8 mouse cellular contexts compared by ENCODE assay signal in the genomic region with DNA sequence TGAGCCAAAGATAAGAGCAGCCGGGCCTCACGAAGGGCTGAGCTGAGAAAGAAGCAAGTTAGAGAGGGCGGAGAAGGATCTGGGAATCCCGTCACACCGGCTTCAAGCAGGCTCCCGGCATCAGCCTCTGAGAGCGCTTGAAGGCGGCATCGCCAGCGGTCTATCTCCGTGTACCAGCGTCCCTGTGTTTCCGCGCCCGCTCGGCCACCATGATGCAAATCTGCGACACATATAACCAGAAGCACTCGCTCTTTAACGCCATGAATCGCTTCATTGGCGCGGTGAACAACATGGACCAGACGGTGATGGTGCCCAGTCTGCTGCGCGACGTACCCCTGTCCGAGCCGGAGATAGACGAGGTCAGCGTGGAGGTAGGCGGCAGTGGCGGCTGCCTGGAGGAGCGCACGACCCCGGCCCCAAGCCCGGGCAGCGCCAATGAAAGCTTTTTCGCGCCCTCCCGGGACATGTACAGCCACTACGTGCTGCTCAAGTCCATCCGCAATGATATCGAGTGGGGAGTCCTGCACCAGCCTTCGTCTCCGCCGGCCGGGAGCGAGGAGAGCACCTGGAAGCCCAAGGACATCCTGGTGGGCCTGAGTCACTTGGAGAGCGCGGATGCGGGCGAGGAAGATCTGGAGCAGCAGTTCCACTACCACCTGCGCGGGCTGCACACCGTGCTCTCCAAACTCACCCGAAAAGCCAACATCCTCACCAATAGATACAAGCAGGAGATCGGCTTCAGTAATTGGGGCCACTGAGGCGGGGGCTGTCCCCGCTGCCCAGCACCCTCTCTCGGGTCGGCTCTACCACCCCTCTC. TPM values are rescaled to one million over a fixed set of nuclear protein-coding genes. Genes with fewer than 3 reads are reported as not detected.
DNase-seq lines count a peak whose midpoint lies in the region; ATAC-seq and TF ChIP-seq lines count a peak whose summit lies in the region.

No protein-coding gene starts in this region.

- no peaks in the 10 kb centered on the region for H3K27me3 ChIP-seq in E14TG2a.4 (ENCODE audit: insufficient read depth, low read length)
- no peaks in the 10 kb centered on the region for H3K27me3 ChIP-seq in erythroblast, embryonic 14.5 days (ENCODE audit: control insufficient read depth)

- H3K36me3 ChIP-seq in E14TG2a.4 (ENCODE audit: insufficient read depth, low read length) (no peaks in the 10 kb centered on the region), macrophage (ENCODE audit: inconsistent target) (no peaks in the 10 kb centered on the region)
- peaks cover 20% of the 10 kb centered on the region for H3K36me3 ChIP-seq in erythroblast, embryonic 14.5 days (ENCODE audit: control insufficient read depth)

- peaks cover 7% of the 10 kb centered on the region; the same call in 1 of the 2 replicates for H3K4me1 ChIP-seq in E14TG2a.4 (replicated peaks; ENCODE audit: low read depth, low read length)
- peaks cover 40% of the 10 kb centered on the region for H3K4me1 ChIP-seq in erythroblast, embryonic 14.5 days (ENCODE audit: control insufficient read depth)

- DNase-seq in adrenal gland, postnatal 14 days: peak; percentile 35
- peak; percentile 38 to 49 for DNase-seq in heart, postnatal 36 days
- DNase-seq in layer of hippocampus, postnatal 10 days (ENCODE audit: low spot score in 2 of 2): peak; percentile 40 to 50
- DNase-seq in spleen, adult 12 weeks (ENCODE audit: low spot score): peak; percentile 9

- TF ChIP-seq CTCF in E14TG2a.4 (conservative IDR thresholded peaks at IDR 0.05; ENCODE audit: low read length): no peak

- H3K4me3 ChIP-seq in E14TG2a.4 (replicated peaks; ENCODE audit: low read length) (peak overlapping the region; percentile 80), macrophage (ENCODE audit: inconsistent target) (peak overlapping the region; percentile 64)
- H3K4me3 ChIP-seq in erythroblast, embryonic 14.5 days (replicated peaks): peak overlapping the region; percentile 93

- no peaks in the 10 kb centered on the region; the same call in 1 of the 2 replicates for H3K9me3 ChIP-seq in E14TG2a.4 (ENCODE audit: low read length)
- H3K9me3 ChIP-seq in erythroblast, embryonic 14.5 days (ENCODE audit: control insufficient read depth, low read length): peaks cover 10% of the 10 kb centered on the region

- 17% methylated on average over 41 of the region's 61 CpGs for WGBS in macrophage (ENCODE audit: missing documents)

- H3K79me2 ChIP-seq in macrophage (ENCODE audit: inconsistent target): peaks cover 28% of the 10 kb centered on the region

- intact Hi-C loops in heart, postnatal 36 days (cut with DNase I): loop anchor here (5.0 to 10.0 kb wide), 5 partner anchors 39 to 949 kb away; partner anchors contain the start of genes Rpgr and Tspan7

- ATAC-seq in megakaryocyte progenitor cell, adult 5-6 weeks (replicated peaks; ENCODE audit: poor library complexity): no peak

- H3K27ac ChIP-seq in macrophage: peak overlapping the region; percentile 91

RNA-seq across cellular contexts. Expression of gene Mid1ip1, which starts 3.4 kb away (rescaled TPM):
- 63.9 and 64.5 TPM in 2 replicates for total RNA-seq in adrenal gland, postnatal 14 days (2021)
- polyA plus RNA-seq in erythroblast, embryonic 14.5 days (2012): 15.7 and 22.5 TPM in 2 replicates
- 100 to 1,000 TPM; 131 to 139 TPM for total RNA-seq in heart, postnatal 36 days (2021)
- 10 to 100 TPM; 63.9 to 69.0 TPM for total RNA-seq in layer of hippocampus, postnatal 10 days (2021)
- 10 to 100 TPM in 8 of 26 experiments, 1 to 10 TPM in 18; 3.8 to 22.1 (median 8.3) TPM for total RNA-seq in macrophage (2018; cell fraction: chromatin; rRNA removed)
- total RNA-seq in macrophage (2018; cell fraction: cytosol; rRNA removed): 100 to 1,000 TPM in 2 of 26 experiments, 10 to 100 TPM in 24; 36.4 to 103 (median 54.8) TPM
- 10 to 100 TPM; 15.3 to 75.8 (median 27.1) TPM for total RNA-seq in macrophage (2018; cell fraction: nucleus; rRNA removed)
- 59.3 to 119 TPM (median 84.9 TPM) in 3 replicates for polyA plus RNA-seq in macrophage (2018)
- 21.4 and 21.9 TPM in 2 replicates for total RNA-seq in megakaryocyte progenitor cell, adult 5-6 weeks (2015)
- total RNA-seq in megakaryocyte progenitor cell, adult 5-6 weeks (2017): 62.6 and 71.8 TPM in 2 replicates
